Mouse (Mus musculus) spleen, adult 12 weeks (tissue): ENCODE data around the gene Rnf40.

ENCODE experiments used
- DNase-seq: peaks from one replicate; pipeline ENCODE4 v3.0.0; 2022; ENCODE audit warnings: low spot score

The Rnf40 gene

GRCm38 (mm10) chr7:127652050-127652449 is 63.5 kb downstream of the Rnf40 start:
- DNase-seq, result no peak

- DNase-seq, result no peak
Measured at GRCm38 (mm10) chr7:127654318-127654717, 65.8 kb downstream of the Rnf40 start.
